Mouse (Mus musculus) liver, embryonic 14.5 days (tissue): ENCODE data around the gene Stxbp4. TPM values are rescaled to one million over a fixed set of nuclear protein-coding genes. Genes with fewer than 3 reads are reported as not detected.

Source experiments
- ATAC-seq: fragments of 200-750 bp; cut with Nextera tagmentation; 2 replicates; pipeline ENCODE4 v1.8.0; 2017; ENCODE audit warnings: moderate number of reproducible peaks, mild to moderate bottlenecking, moderate library complexity; ENCODE audit not compliant: insufficient read depth
- DNase-seq, 3 experiments: peaks; one replicate each; pipeline ENCODE4 v3.0.0-alpha.2; 2012 to 2013; ENCODE audit warnings: low read depth in 3 of 3, low spot score in 3 of 3
- H3K27ac ChIP-seq: fragments of 300-500 bp; sonication (generic); 2 replicates; pipeline ENCODE4 v1.5.1; 2014; ENCODE audit warnings: moderate library complexity, mild to moderate bottlenecking, control low read depth, inconsistent platforms
- H3K27me3 ChIP-seq: fragments of 300-500 bp; sonication (generic); 2 replicates; pipeline ENCODE4 v1.6.1; 2014; ENCODE audit warnings: mild to moderate bottlenecking, low read length, moderate library complexity; ENCODE audit not compliant: control insufficient read depth, insufficient read depth
- H3K36me3 ChIP-seq: fragments of 300-500 bp; sonication (generic); replicated peaks from 2 replicates; pipeline ENCODE4 v1.6.1; 2014; ENCODE audit warnings: low read depth; ENCODE audit not compliant: control insufficient read depth, insufficient read depth
- H3K4me1 ChIP-seq, 2 experiments: fragments of 200-500 bp in 1 of 2; fragments of 300-500 bp in 1 of 2; sonication (generic) in 1 of 2; replicated peaks; 2 replicates each; pipeline ENCODE4 v1.6.1; 2012 to 2014; ENCODE audit warnings: antibody characterized with exemption in 1 of 2, inconsistent platforms in 1 of 2, low read length in 1 of 2; ENCODE audit not compliant: control insufficient read depth in 2 of 2, insufficient read depth in 2 of 2
- H3K4me2 ChIP-seq: fragments of 300-500 bp; sonication (generic); 2 replicates; pipeline ENCODE4 v1.6.1; 2014; ENCODE audit warnings: low read depth, mild to moderate bottlenecking, control low read depth, moderate library complexity
- H3K4me3 ChIP-seq, 2 experiments: fragments of 200-500 bp in 1 of 2; fragments of 300-500 bp in 1 of 2; sonication (generic) in 1 of 2; 2 replicates each; pipeline ENCODE4 v1.5.1; 2012 to 2014; ENCODE audit warnings: low read depth in 2 of 2, low read length in 2 of 2, mild to moderate bottlenecking in 2 of 2, control low read depth in 1 of 2, inconsistent platforms in 1 of 2, moderate library complexity in 1 of 2; ENCODE audit not compliant: insufficient read depth in 1 of 2
- H3K9ac ChIP-seq: fragments of 300-500 bp; sonication (generic); replicated peaks from 2 replicates; pipeline ENCODE4 v1.6.1; 2014; ENCODE audit warnings: mild to moderate bottlenecking, control low read depth, moderate library complexity
- H3K9me3 ChIP-seq: fragments of 300-500 bp; sonication (generic); 2 replicates; pipeline ENCODE4 v1.6.1; 2016; ENCODE audit warnings: low read length, mixed read lengths; ENCODE audit not compliant: control insufficient read depth
- CTCF ChIP-seq: IDR thresholded peaks from 2 replicates; pipeline ENCODE4 v1.5.1; 2016; ENCODE audit warnings: antibody characterized with exemption, low read depth, control low read depth
- EP300 ChIP-seq: IDR thresholded peaks from 2 replicates; pipeline ENCODE4 v1.6.1; 2016; ENCODE audit warnings: antibody characterized with exemption, low read depth
- WGBS: fragments of 180-500 bp; shearing (Covaris S2); extraction: QIAGEN DNeasy Blood & Tissue Kit; methylation state at CpG from one replicate; pipeline ENCODE4 v1.1.7; 2014; ENCODE audit not compliant: insufficient replicate concordance; 5-methylcytosine and 5-hydroxymethylcytosine counted together
- polyA plus RNA-seq, 2 experiments: library from polyadenylated mRNA; depleted of rRNA in 1 of 2; stranded (reverse) in 1 of 2; unstranded in 1 of 2; fragments of >200 nt; fragmentation: Nextera tagmentation in 1 of 2; extraction: Ambion mirVana in 1 of 2; gene quantifications; 2 replicates each; pipeline versions ENCODE4 v1.2.1 to v1.2.3; 2012 to 2014

Gene Stxbp4
- polyA plus RNA-seq, 2 experiments: 2.6 to 6.2 TPM

- H3K36me3 ChIP-seq: no peaks in the 10 kb centered on the region
- no peak overlapping the region for H3K9ac ChIP-seq
- no peaks in the 10 kb centered on the region for H3K27me3 ChIP-seq
- no peak overlapping the region for H3K4me3 ChIP-seq
- H3K4me2 ChIP-seq: no peak overlapping the region
- H3K27ac ChIP-seq: no peak overlapping the region
- TF ChIP-seq CTCF (no peak), EP300 (no peak)
- ATAC-seq: no peak
- 74% methylated on average over 1 of the region's 1 CpGs for WGBS
- H3K4me1 ChIP-seq: no peaks in the 10 kb centered on the region
- no peaks in the 10 kb centered on the region for H3K9me3 ChIP-seq
- DNase-seq: no peak
Measured at GRCm38 (mm10) chr11:90494981-90495380, 142.9 kb downstream of the Stxbp4 start.

GRCm38 (mm10) chr11:90492511-90492910 lies 145.4 kb downstream of the Stxbp4 start:
- TF ChIP-seq CTCF (no peak), EP300 (no peak)
- DNase-seq (no peak), ATAC-seq (no peak)
- Histone ChIP-seq H3K36me3 (no peaks in the 10 kb centered on the region), H3K27me3 (no peaks in the 10 kb centered on the region), H3K27ac (no peak overlapping the region), H3K4me2 (no peak overlapping the region), H3K9ac (no peak overlapping the region), H3K4me1 (no peaks in the 10 kb centered on the region), H3K4me3 (no peak overlapping the region), H3K9me3 (no peaks in the 10 kb centered on the region)
- WGBS: 57% methylated on average over 4 of the region's 4 CpGs

- H3K36me3 ChIP-seq: no peaks in the 10 kb centered on the region
- H3K4me1 ChIP-seq: no peaks in the 10 kb centered on the region
- DNase-seq (no peak), ATAC-seq (no peak)
- H3K9me3 ChIP-seq: no peaks in the 10 kb centered on the region
- TF ChIP-seq EP300 (no peak), CTCF (no peak)
- no peak overlapping the region for H3K9ac ChIP-seq
- no peak overlapping the region for H3K4me3 ChIP-seq
- H3K4me2 ChIP-seq: no peak overlapping the region
- 79% methylated on average over 10 of the region's 10 CpGs for WGBS
- no peak overlapping the region for H3K27ac ChIP-seq
- no peaks in the 10 kb centered on the region for H3K27me3 ChIP-seq
Measured at GRCm38 (mm10) chr11:90489166-90489565, 148.7 kb downstream of the Stxbp4 start.

GRCm38 (mm10) chr11:90487686-90488085 lies 150.2 kb downstream of the Stxbp4 start:
- no peak for DNase-seq
- no peak for TF ChIP-seq EP300
- no peak for TF ChIP-seq CTCF
- no peaks in the 10 kb centered on the region for H3K36me3 ChIP-seq
- H3K4me2 ChIP-seq: no peak overlapping the region
- no peaks in the 10 kb centered on the region for H3K4me1 ChIP-seq
- no peak overlapping the region for H3K9ac ChIP-seq
- H3K9me3 ChIP-seq: no peaks in the 10 kb centered on the region
- ATAC-seq: no peak
- WGBS: 83% methylated on average over 8 of the region's 8 CpGs
- H3K27me3 ChIP-seq: no peaks in the 10 kb centered on the region
- H3K27ac ChIP-seq: no peak overlapping the region
- no peak overlapping the region for H3K4me3 ChIP-seq

- Histone ChIP-seq H3K36me3 (no peaks in the 10 kb centered on the region), H3K4me3 (no peak overlapping the region), H3K27me3 (no peaks in the 10 kb centered on the region), H3K27ac (no peak overlapping the region), H3K4me1 (no peaks in the 10 kb centered on the region), H3K9me3 (no peaks in the 10 kb centered on the region), H3K9ac (no peak overlapping the region), H3K4me2 (no peak overlapping the region)
- WGBS: 76% methylated on average over 14 of the region's 14 CpGs
- no peak for DNase-seq
- TF ChIP-seq EP300: no peak
- no peak for TF ChIP-seq CTCF
- no peak for ATAC-seq
Measured at GRCm38 (mm10) chr11:90484750-90485637, 152.9 kb downstream of the Stxbp4 start.
